30 mouse cellular contexts compared by ENCODE assay signal in the genomic region with DNA sequence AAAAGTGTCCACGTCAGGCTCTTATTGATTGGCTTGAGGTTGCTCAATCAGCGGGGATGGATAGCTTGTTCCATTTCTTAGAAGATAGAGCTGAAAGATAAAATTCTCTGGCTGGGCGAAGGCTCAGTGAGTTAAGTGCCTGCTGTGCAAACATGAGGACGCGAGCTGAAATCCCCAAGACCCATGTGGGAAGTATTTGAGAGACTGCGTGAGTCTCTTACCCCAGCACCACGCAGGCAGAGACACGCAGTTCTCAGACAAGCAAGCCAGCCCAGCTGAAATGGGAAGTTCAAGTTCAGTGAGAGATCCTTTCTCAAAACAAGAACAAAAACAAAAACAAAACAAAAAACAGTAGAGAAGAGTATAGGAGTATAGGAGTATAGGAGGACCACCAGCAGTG.
"Had no signal": no experiment of that assay in that cellular context is flagged by ENCODE, and none has a peak within 500 bp of the region (broad histone marks: within the 10 kb centered on the region; RNA-seq: fewer than 3 reads in every experiment).

No protein-coding gene starts in this region.

- H3K27me3 ChIP-seq: heart, embryonic 12.5 days; heart, embryonic 13.5 days; heart, embryonic 15.5 days; hindbrain, embryonic 12.5 days; hindbrain, embryonic 13.5 days; hindbrain, embryonic 15.5 days; intestine, embryonic 15.5 days; kidney, embryonic 15.5 days had no signal

- H3K36me3 ChIP-seq: heart, embryonic 12.5 days; heart, embryonic 13.5 days; heart, embryonic 15.5 days; hindbrain, embryonic 10.5 days; hindbrain, embryonic 12.5 days; hindbrain, embryonic 13.5 days; hindbrain, embryonic 15.5 days; intestine, embryonic 15.5 days; kidney, embryonic 15.5 days had no signal

- DNase-seq: heart, postnatal 10 days; heart, postnatal 14 days; heart, postnatal 36 days; heart, postnatal 4 days; kidney, adult 11 months; kidney, adult 18-20 months; kidney, adult 2 months; kidney, adult 8-10 months; kidney, adult 9 months; kidney, postnatal 10 days; kidney, postnatal 14 days; kidney, postnatal 25 days; kidney, postnatal 36 days; kidney, postnatal 4 days; layer of hippocampus, adult 9-11 months; layer of hippocampus, postnatal 36 days had no signal

- H3K4me1 ChIP-seq: heart, embryonic 12.5 days; heart, embryonic 13.5 days; heart, embryonic 15.5 days; intestine, embryonic 15.5 days; kidney, embryonic 15.5 days had no signal

- H3K4me3 ChIP-seq: heart, embryonic 12.5 days; heart, embryonic 13.5 days; heart, embryonic 15.5 days; hindbrain, embryonic 10.5 days; hindbrain, embryonic 12.5 days; hindbrain, embryonic 13.5 days; hindbrain, embryonic 15.5 days; intestine, embryonic 15.5 days; kidney, embryonic 15.5 days; layer of hippocampus, adult 2 months; left cerebral cortex, adult 2 months had no signal

- H3K9me3 ChIP-seq: heart, embryonic 12.5 days; heart, embryonic 15.5 days; hindbrain, embryonic 10.5 days; hindbrain, embryonic 12.5 days; hindbrain, embryonic 13.5 days; hindbrain, embryonic 15.5 days; intestine, embryonic 15.5 days; kidney, embryonic 15.5 days had no signal

- H3K27ac ChIP-seq: heart, embryonic 13.5 days; heart, embryonic 15.5 days; hindbrain, embryonic 10.5 days; hindbrain, embryonic 12.5 days; hindbrain, embryonic 13.5 days; hindbrain, embryonic 14.5 days; hindbrain, embryonic 15.5 days; hindbrain, postnatal 0 days; intestine, embryonic 15.5 days; kidney, embryonic 15.5 days; kidney, postnatal 0 days; layer of hippocampus, adult 2 months; left cerebral cortex, adult 2 months had no signal
